Mouse (Mus musculus) heart, postnatal 25 days (tissue): Measurements from ENCODE around the gene Tdrd7. TPM values are rescaled to one million over a fixed set of nuclear protein-coding genes. Genes with fewer than 3 reads are reported as not detected.

Experiments
- DNase-seq: peaks from one replicate; pipeline ENCODE4 v3.0.0; 2022; ENCODE audit warnings: low spot score
- intact Hi-C: fragments of 180-260 bp; cut with DNase I; formaldehyde crosslinking; loops from one replicate; pipeline ENCODE4 v1.15.1; 2025
- total RNA-seq, 2 experiments: library from RNA; stranded (reverse); gene quantifications; 2 replicates each; pipeline ENCODE4 v1.2.3; 2021

Gene Tdrd7
- total RNA-seq, 2 experiments from 2014 or later: 9.7 to 11.7 TPM

DNA sequence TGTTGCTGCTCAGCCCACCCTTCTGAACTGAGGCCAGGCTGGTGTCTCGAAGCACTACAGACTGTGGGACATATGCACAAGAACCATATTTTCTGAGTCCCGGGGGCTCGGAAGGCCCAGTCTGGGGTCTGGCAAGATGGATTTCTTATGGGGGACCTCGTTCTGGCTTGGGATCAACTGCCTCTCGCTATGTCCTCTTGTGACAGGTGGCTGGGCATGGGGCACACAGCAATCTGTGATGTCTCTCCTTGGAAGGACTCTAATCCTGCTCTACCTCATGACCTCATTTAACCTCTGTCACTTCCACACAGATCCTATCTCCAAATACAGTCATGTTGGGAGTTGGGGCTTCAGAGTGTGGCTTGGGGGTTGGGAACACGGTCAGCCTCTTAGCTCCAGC is 107.5 kb downstream of the Tdrd7 start:
- intact Hi-C loops: no loop called here
- DNase-seq: no peak

DNA sequence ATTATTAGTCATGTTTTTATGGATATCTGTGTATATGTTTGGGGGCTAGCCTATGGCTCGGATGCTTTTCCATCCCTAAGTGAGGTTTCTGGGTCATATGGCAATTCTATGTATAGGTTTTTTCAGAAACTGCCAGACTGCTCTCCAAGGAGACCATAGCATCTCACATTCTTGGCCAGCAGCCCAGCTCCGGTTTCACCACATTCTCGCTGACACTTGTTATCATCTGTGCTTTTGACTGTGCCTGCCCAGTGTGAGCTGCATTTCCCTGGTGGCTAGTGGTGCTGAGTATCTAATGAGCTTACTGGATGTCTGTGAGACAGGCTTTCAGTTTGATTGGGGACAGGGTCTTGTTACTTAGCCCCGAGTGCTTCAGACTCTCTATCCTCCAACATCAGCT is 108.6 kb downstream of the Tdrd7 start:
- DNase-seq: no peak

GRCm38 (mm10) chr4:46075664-46076063 is 110.5 kb downstream of the Tdrd7 start:
- intact Hi-C loops: no loop called here
- no peak for DNase-seq

More for the DNA sequence above, 108.6 kb downstream of the Tdrd7 start:
- intact Hi-C loops: no loop called here

DNA sequence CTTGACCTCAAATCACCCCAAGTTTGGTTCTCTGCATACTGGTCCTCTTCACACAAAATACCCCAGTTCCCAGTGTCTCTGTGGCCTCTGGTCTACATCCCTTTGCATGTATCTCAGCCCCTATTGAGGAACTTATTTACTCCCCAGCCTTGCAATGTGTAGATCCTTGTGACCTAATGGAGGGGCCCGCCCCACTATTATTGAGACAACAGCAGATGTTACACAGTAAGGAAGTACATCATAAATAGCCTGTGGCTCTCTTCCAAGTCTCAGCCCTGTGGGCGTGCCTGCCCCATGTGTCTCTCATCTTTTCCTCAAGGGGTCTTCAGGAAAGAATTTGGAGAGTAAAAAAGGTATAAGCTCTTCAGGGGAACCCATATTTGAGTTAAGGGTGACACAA is 111.8 kb downstream of the Tdrd7 start:
- intact Hi-C loops: no loop called here
- DNase-seq: no peak

GRCm38 (mm10) chr4:46080261-46080660 is 115.1 kb downstream of the Tdrd7 start:
- intact Hi-C loops: no loop called here
- DNase-seq: no peak

- intact Hi-C loops: no loop called here
- no peak for DNase-seq
Measured at GRCm38 (mm10) chr4:46082555-46082954, 117.4 kb downstream of the Tdrd7 start.

Other genes starting within 250 kb of the Tdrd7 start
- 10 to 100 TPM; 16.0 to 17.5 TPM for gene Aldh1b1, start 166.3 kb upstream of the Tdrd7 start, total RNA-seq
- 1 to 10 TPM in 1 of 2 experiments, under 1 TPM in 1; 0.83 to 1.6 TPM for gene Igfbpl1, start 138.4 kb upstream of the Tdrd7 start, total RNA-seq
- not detected for gene Stra6l, start 116.7 kb upstream of the Tdrd7 start, total RNA-seq
- not detected for gene Ccdc180, start 75.0 kb upstream of the Tdrd7 start, total RNA-seq
- 100 to 1,000 TPM; 279 to 317 TPM for gene Tmod1, start 73.6 kb downstream of the Tdrd7 start, total RNA-seq
- 10 to 100 TPM; 21.4 to 22.2 TPM for gene Ncbp1, start 173.3 kb downstream of the Tdrd7 start, total RNA-seq
- gene Tstd2, start 173.4 kb downstream of the Tdrd7 start, total RNA-seq: 10 to 100 TPM; 14.5 to 15.1 TPM
- 1 to 10 TPM; 6.9 to 7.0 TPM for gene Xpa, start 231.0 kb downstream of the Tdrd7 start, total RNA-seq